Mouse (Mus musculus) MEL (cell line): ENCODE measurements around the gene Hoxa9.

Experiments
- CTCF ChIP-seq, 3 experiments: IDR thresholded peaks in 2 of 3; conservative IDR thresholded peaks in 1 of 3; 2 replicates each; pipeline ENCODE4 v1.5.1; 2011 to 2012; ENCODE audit warnings: low read length in 3 of 3, low read depth in 2 of 3, mild to moderate bottlenecking in 2 of 3, improper control_type of control experiment in 1 of 3, inconsistent platforms in 1 of 3, mixed read lengths in 1 of 3, moderate library complexity in 1 of 3; ENCODE audit not compliant: control insufficient read depth in 1 of 3, insufficient read depth in 1 of 3, poor library complexity in 1 of 3, severe bottlenecking in 1 of 3
- EP300 ChIP-seq, 2 experiments: IDR thresholded peaks; 2 replicates each; pipeline ENCODE4 v1.6.1; 2011; ENCODE audit warnings: improper control_type of control experiment in 2 of 2, low read length in 2 of 2, low read depth in 1 of 2, mild to moderate bottlenecking in 1 of 2
- GATA1 ChIP-seq: IDR thresholded peaks from 2 replicates; pipeline ENCODE4 v1.6.1; 2011; ENCODE audit warnings: low read depth, low read length, improper control_type of control experiment
- HCFC1 ChIP-seq: IDR thresholded peaks from 2 replicates; pipeline ENCODE4 v1.6.1; 2012; ENCODE audit warnings: low read depth, mild to moderate bottlenecking, inconsistent platforms, low read length, improper control_type of control experiment, moderate library complexity
- MAX ChIP-seq: IDR thresholded peaks from 2 replicates; pipeline ENCODE4 v1.6.1; 2011; ENCODE audit warnings: low read length, improper control_type of control experiment
- MAZ ChIP-seq: IDR thresholded peaks from 2 replicates; pipeline ENCODE4 v1.6.1; 2012; ENCODE audit warnings: low read depth, mild to moderate bottlenecking, inconsistent platforms, low read length, improper control_type of control experiment
- MYC ChIP-seq: IDR thresholded peaks from 2 replicates; pipeline ENCODE4 v1.6.1; 2011; ENCODE audit warnings: low read depth, mild to moderate bottlenecking, low read length, improper control_type of control experiment, moderate library complexity
- NELFE ChIP-seq: IDR thresholded peaks from 2 replicates; pipeline ENCODE4 v1.6.1; 2011; ENCODE audit warnings: low read depth, low read length, improper control_type of control experiment
- NRF1 ChIP-seq: IDR thresholded peaks from 2 replicates; pipeline ENCODE4 v1.6.1; 2014; ENCODE audit warnings: low read depth, mild to moderate bottlenecking, inconsistent platforms, low read length, improper control_type of control experiment, moderate library complexity; ENCODE audit not compliant: poor library complexity, insufficient read depth, severe bottlenecking
- POLR2A ChIP-seq, 2 experiments: IDR thresholded peaks; 2 replicates each; pipeline ENCODE4 v1.6.1; 2011 to 2012; ENCODE audit warnings: low read length in 2 of 2, mild to moderate bottlenecking in 2 of 2, control low read depth in 1 of 2, improper control_type of control experiment in 1 of 2, low read depth in 1 of 2, moderate library complexity in 1 of 2; ENCODE audit not compliant: control insufficient read depth in 1 of 2, insufficient read depth in 1 of 2, poor library complexity in 1 of 2
- UBTF ChIP-seq: IDR thresholded peaks from 2 replicates; pipeline ENCODE4 v1.6.1; 2012; ENCODE audit warnings: low read depth, mild to moderate bottlenecking, inconsistent platforms, low read length, improper control_type of control experiment, moderate library complexity, borderline replicate concordance; ENCODE audit not compliant: insufficient read depth
- USF1 ChIP-seq: IDR thresholded peaks from 2 replicates; pipeline ENCODE4 v1.6.1; 2014; ENCODE audit warnings: low read depth, mild to moderate bottlenecking, inconsistent platforms, low read length, improper control_type of control experiment, moderate library complexity
- ZC3H11A ChIP-seq: IDR thresholded peaks from 2 replicates; pipeline ENCODE4 v1.6.1; 2012; ENCODE audit warnings: low read depth, mild to moderate bottlenecking, inconsistent platforms, low read length, improper control_type of control experiment

DNA sequence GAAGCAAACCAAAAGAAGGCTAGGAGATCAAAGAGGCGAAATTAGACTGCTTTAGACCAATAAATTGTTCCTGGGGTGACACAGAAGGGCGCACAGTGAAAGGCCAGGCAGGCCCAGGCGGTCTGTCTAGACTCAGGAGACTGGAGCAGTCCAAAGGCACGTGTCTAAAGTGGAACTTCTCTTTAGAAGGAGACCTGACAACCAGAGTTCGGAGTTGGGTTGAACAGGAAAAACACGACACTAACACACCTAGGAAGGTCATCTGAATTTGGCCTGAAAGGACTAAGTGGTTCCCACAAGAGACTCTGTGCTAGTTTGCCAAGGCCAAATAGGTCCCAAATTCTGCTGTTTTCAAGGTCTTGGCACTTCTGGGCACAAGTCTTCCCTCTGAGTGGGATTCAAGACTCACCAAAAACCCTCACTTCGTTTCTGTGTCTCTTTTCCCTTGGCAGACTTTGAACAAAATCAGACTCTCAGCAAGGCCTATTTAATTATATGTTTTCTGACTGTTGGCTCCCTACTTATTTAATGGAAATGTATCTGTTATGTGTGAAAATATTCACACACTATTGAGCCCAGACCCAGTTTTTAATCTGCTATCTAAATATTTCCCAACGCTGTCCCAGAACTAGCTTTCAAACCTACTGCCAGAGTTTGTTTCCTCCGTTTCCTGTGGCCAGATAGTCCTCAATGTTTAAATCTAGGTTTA, 11.5 kb downstream of the Hoxa9 start:
- TF ChIP-seq GATA1 (no peak), CTCF (IDR thresholded peaks at IDR 0.05 in 2 of 3, conservative IDR thresholded peaks at IDR 0.05 in 1 of 3; ENCODE audit: control insufficient read depth in 1 of 3, insufficient read depth in 1 of 3, low read depth in 2 of 3, low read length in 3 of 3, poor library complexity in 1 of 3, severe bottlenecking in 1 of 3) (no peak), NRF1 (no peak), MAX (no peak), ZC3H11A (no peak), EP300 (IDR thresholded peaks at IDR 0.05; ENCODE audit: low read depth in 1 of 2, low read length in 2 of 2) (no peak), MAZ (no peak), POLR2A (IDR thresholded peaks at IDR 0.05; ENCODE audit: control insufficient read depth in 1 of 2, insufficient read depth in 1 of 2, low read depth in 1 of 2, low read length in 2 of 2, poor library complexity in 1 of 2) (no peak), NELFE (no peak), USF1 (no peak), MYC (no peak), UBTF (no peak), HCFC1 (no peak)
